Mouse (Mus musculus) C2C12 (cell line): ENCODE data around the gene Psap.

Experiments used
- CEBPB ChIP-seq: IDR thresholded peaks from one replicate; pipeline ENCODE4 v1.6.1; 2011; ENCODE audit warnings: low read depth, mild to moderate bottlenecking, control low read depth, moderate library complexity
- CTCF ChIP-seq: IDR thresholded peaks from one replicate; pipeline ENCODE4 v1.5.1; 2011; ENCODE audit not compliant: control insufficient read depth, insufficient read depth, insufficient read length
- MYOD1 ChIP-seq: IDR thresholded peaks from one replicate; pipeline ENCODE4 v1.6.1; 2011; ENCODE audit warnings: low read depth; ENCODE audit not compliant: control insufficient read depth, insufficient read length
- MYOG ChIP-seq: IDR thresholded peaks from one replicate; pipeline ENCODE4 v1.6.1; 2011; ENCODE audit not compliant: control insufficient read depth, insufficient read length; ENCODE audit errors: extremely low read depth
- USF1 ChIP-seq: IDR thresholded peaks from one replicate; pipeline ENCODE4 v1.6.1; 2011; ENCODE audit warnings: low read depth, mild to moderate bottlenecking, control low read depth, moderate library complexity

- TF ChIP-seq CTCF: no peak
- TF ChIP-seq USF1: no peak
- no peak for TF ChIP-seq MYOD1
- TF ChIP-seq CEBPB: no peak
- no peak for TF ChIP-seq MYOG
These were observed 70.6 kb downstream of the Psap start for GRCm38 (mm10) chr10:60347768-60348610.
